Mouse (Mus musculus): ENCODE results near the gene Tsc1.

The Tsc1 gene

GRCm38 (mm10) chr2:28676005-28676404, 35.0 kb downstream of the Tsc1 start:
- no peaks in the 10 kb centered on the region for H3K4me1 ChIP-seq (replicated peaks; ENCODE audit: low read depth, low read length)
- H3K36me3 ChIP-seq (ENCODE audit: insufficient read depth, low read length): peaks cover 97% of the 10 kb centered on the region
- no peaks in the 10 kb centered on the region for H3K27me3 ChIP-seq (ENCODE audit: insufficient read depth, low read length)
- TF ChIP-seq CTCF (conservative IDR thresholded peaks at IDR 0.05; ENCODE audit: low read length) (no peak), NANOG (IDR thresholded peaks at IDR 0.05; ENCODE audit: borderline replicate concordance, low read length) (no peak), POU5F1 (IDR thresholded peaks at IDR 0.05; ENCODE audit: borderline replicate concordance, low read length) (no peak)
- no peak overlapping the region for H3K4me3 ChIP-seq (replicated peaks; ENCODE audit: low read length)
- H3K9me3 ChIP-seq (ENCODE audit: low read length): no peaks in the 10 kb centered on the region

- TF ChIP-seq NANOG (IDR thresholded peaks at IDR 0.05; ENCODE audit: borderline replicate concordance, low read length) (no peak), CTCF (conservative IDR thresholded peaks at IDR 0.05; ENCODE audit: low read length) (peak; percentile 81), POU5F1 (IDR thresholded peaks at IDR 0.05; ENCODE audit: borderline replicate concordance, low read length) (no peak)
- Histone ChIP-seq H3K4me1 (replicated peaks; ENCODE audit: low read depth, low read length) (no peaks in the 10 kb centered on the region), H3K9me3 (ENCODE audit: low read length) (no peaks in the 10 kb centered on the region), H3K36me3 (ENCODE audit: insufficient read depth, low read length) (peaks cover 99% of the 10 kb centered on the region), H3K4me3 (replicated peaks; ENCODE audit: low read length) (no peak overlapping the region), H3K27me3 (ENCODE audit: insufficient read depth, low read length) (no peaks in the 10 kb centered on the region)
Measured at GRCm38 (mm10) chr2:28680710-28681109, 39.7 kb downstream of the Tsc1 start.

GRCm38 (mm10) chr2:28681718-28682117, 40.7 kb downstream of the Tsc1 start:
- Histone ChIP-seq H3K4me3 (replicated peaks; ENCODE audit: low read length) (no peak overlapping the region), H3K36me3 (ENCODE audit: insufficient read depth, low read length) (peaks cover 99% of the 10 kb centered on the region), H3K9me3 (ENCODE audit: low read length) (no peaks in the 10 kb centered on the region), H3K27me3 (ENCODE audit: insufficient read depth, low read length) (no peaks in the 10 kb centered on the region), H3K4me1 (replicated peaks; ENCODE audit: low read depth, low read length) (no peaks in the 10 kb centered on the region)
- no peak for TF ChIP-seq POU5F1 (IDR thresholded peaks at IDR 0.05; ENCODE audit: borderline replicate concordance, low read length)

- peaks cover 80% of the 10 kb centered on the region for H3K36me3 ChIP-seq (ENCODE audit: insufficient read depth, low read length)
- no peak overlapping the region for H3K4me3 ChIP-seq (replicated peaks; ENCODE audit: low read length)
- no peaks in the 10 kb centered on the region for H3K4me1 ChIP-seq (replicated peaks; ENCODE audit: low read depth, low read length)
- no peaks in the 10 kb centered on the region for H3K9me3 ChIP-seq (ENCODE audit: low read length)
- H3K27me3 ChIP-seq (ENCODE audit: insufficient read depth, low read length): no peaks in the 10 kb centered on the region
- no peak for TF ChIP-seq CTCF (conservative IDR thresholded peaks at IDR 0.05; ENCODE audit: low read length)
- TF ChIP-seq NANOG (IDR thresholded peaks at IDR 0.05; ENCODE audit: borderline replicate concordance, low read length): no peak
- no peak for TF ChIP-seq POU5F1 (IDR thresholded peaks at IDR 0.05; ENCODE audit: borderline replicate concordance, low read length)
Measured at GRCm38 (mm10) chr2:28685895-28686294, 44.9 kb downstream of the Tsc1 start.

GRCm38 (mm10) chr2:28688431-28688830, 47.4 kb downstream of the Tsc1 start:
- peaks cover 7% of the 10 kb centered on the region for H3K4me1 ChIP-seq (replicated peaks; ENCODE audit: low read depth, low read length)
- H3K4me3 ChIP-seq (replicated peaks; ENCODE audit: low read length): no peak overlapping the region
- H3K9me3 ChIP-seq (ENCODE audit: low read length): no peaks in the 10 kb centered on the region
- peaks cover 54% of the 10 kb centered on the region for H3K36me3 ChIP-seq (ENCODE audit: insufficient read depth, low read length)
- TF ChIP-seq POU5F1 (IDR thresholded peaks at IDR 0.05; ENCODE audit: borderline replicate concordance, low read length) (no peak), CTCF (conservative IDR thresholded peaks at IDR 0.05; ENCODE audit: low read length) (peak; percentile 67)
- no peaks in the 10 kb centered on the region for H3K27me3 ChIP-seq (ENCODE audit: insufficient read depth, low read length)

- peaks cover 4% of the 10 kb centered on the region; the same call in 1 of the 2 replicates for H3K27me3 ChIP-seq (ENCODE audit: insufficient read depth, low read length)
Measured at GRCm38 (mm10) chr2:28692692-28693091, 51.7 kb downstream of the Tsc1 start.

GRCm38 (mm10) chr2:28698566-28698965, 57.5 kb downstream of the Tsc1 start:
- H3K27me3 ChIP-seq (ENCODE audit: insufficient read depth, low read length): peaks cover 10% of the 10 kb centered on the region; the same call in 1 of the 2 replicates
- no peaks in the 10 kb centered on the region for H3K36me3 ChIP-seq (ENCODE audit: insufficient read depth, low read length)
- H3K9me3 ChIP-seq (ENCODE audit: low read length): no peaks in the 10 kb centered on the region
- H3K4me1 ChIP-seq (replicated peaks; ENCODE audit: low read depth, low read length): peaks cover 29% of the 10 kb centered on the region
- no peak overlapping the region for H3K4me3 ChIP-seq (replicated peaks; ENCODE audit: low read length)
- no peak for TF ChIP-seq NANOG (IDR thresholded peaks at IDR 0.05; ENCODE audit: borderline replicate concordance, low read length)
- no peak for TF ChIP-seq CTCF (conservative IDR thresholded peaks at IDR 0.05; ENCODE audit: low read length)
- no peak for TF ChIP-seq POU5F1 (IDR thresholded peaks at IDR 0.05; ENCODE audit: borderline replicate concordance, low read length)

More at GRCm38 (mm10) chr2:28692692-28693091, 51.7 kb downstream of the Tsc1 start:
- Histone ChIP-seq H3K9me3 (ENCODE audit: low read length) (no peaks in the 10 kb centered on the region), H3K4me3 (replicated peaks; ENCODE audit: low read length) (no peak overlapping the region), H3K36me3 (ENCODE audit: insufficient read depth, low read length) (peaks cover 12% of the 10 kb centered on the region), H3K4me1 (replicated peaks; ENCODE audit: low read depth, low read length) (peaks cover 7% of the 10 kb centered on the region)
- no peak for TF ChIP-seq POU5F1 (IDR thresholded peaks at IDR 0.05; ENCODE audit: borderline replicate concordance, low read length)

- Histone ChIP-seq H3K36me3 (ENCODE audit: insufficient read depth, low read length) (no peaks in the 10 kb centered on the region), H3K4me3 (replicated peaks; ENCODE audit: low read length) (peak within 1 kb of the TSS; percentile 86), H3K27me3 (ENCODE audit: insufficient read depth, low read length) (peaks cover 10% of the 10 kb centered on the region; the same call in 1 of the 2 replicates), H3K9me3 (ENCODE audit: low read length) (no peaks in the 10 kb centered on the region), H3K4me1 (replicated peaks; ENCODE audit: low read depth, low read length) (peaks cover 29% of the 10 kb centered on the region)
- TF ChIP-seq POU5F1 (IDR thresholded peaks at IDR 0.05; ENCODE audit: borderline replicate concordance, low read length) (no peak), CTCF (conservative IDR thresholded peaks at IDR 0.05; ENCODE audit: low read length) (no peak), NANOG (IDR thresholded peaks at IDR 0.05; ENCODE audit: borderline replicate concordance, low read length) (no peak)
Measured at GRCm38 (mm10) chr2:28699361-28700335, 58.6 kb downstream of the Tsc1 start, which contains the start of the genes Spaca9 and Ak8. Gene Spaca9 (minus strand): TSS chr2:28699727. Gene Ak8 (plus strand): TSS chr2:28700164.

All from E14TG2a.4 (cell line).